Mouse (Mus musculus) regulatory T cell (primary cell): ENCODE results near the gene Irf2.

Experiments
- in situ Hi-C: fragments of 300-600 bp; cut with MboI, MseI; formaldehyde crosslinking; loops from one replicate; pipeline ENCODE4 v1.15.1; 2025; ENCODE audit warnings: high pct_unique_total_duplicates

Gene Irf2

DNA sequence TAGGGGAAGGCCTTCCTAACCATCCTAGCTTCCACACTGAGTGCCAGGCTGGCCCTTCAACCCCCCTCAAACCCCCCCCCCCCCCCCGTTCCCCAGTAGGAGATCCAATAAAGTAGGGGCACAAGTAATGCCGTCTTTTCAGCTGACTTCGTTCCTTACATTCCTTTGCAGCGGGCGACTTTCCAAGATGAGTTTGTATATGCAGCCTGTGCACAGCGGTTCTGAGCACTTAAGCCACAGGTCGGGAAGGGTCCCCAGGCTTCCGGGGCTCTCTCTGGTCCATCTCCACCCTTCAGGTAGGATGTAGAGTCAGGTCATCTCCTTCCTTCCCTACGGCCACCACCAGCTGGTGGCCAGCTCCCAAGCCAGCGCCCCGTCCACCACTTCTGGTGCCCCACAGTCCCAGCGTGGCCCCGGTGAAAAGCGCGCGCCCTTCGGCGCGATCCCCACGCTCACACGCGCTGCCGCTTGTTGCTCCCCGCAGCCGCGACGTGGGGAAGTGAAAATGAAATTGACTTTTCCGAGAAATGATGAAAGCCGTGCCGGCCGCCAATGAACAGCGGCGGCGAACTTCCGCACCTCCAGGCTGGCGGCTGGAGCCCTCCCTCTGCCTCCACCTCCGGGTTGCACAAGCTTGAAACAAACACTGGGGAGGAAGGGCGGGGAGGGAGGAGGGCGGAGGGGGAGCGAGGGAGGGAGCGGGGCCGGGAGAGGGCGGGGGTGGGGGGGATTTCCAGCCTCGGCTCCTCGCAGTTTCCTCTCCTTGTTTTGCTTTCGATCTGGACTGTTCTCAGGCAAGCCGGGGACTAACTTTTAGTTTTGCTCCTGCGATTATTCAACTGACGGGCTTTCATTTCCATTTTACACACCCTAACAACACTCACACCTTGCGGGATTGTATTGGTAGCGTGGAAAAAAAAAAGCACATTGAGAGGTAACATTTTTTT is at the start of gene Irf2:
TSS of gene Irf2 (plus strand) at position 730 of the 947 bp plus-strand sequence.
- in situ Hi-C loops, result loop anchor here (5.0 to 25.0 kb wide), 2 partner anchors 203 to 577 kb away; partner anchors contain the start of genes Cfap97 and Snx25

DNA sequence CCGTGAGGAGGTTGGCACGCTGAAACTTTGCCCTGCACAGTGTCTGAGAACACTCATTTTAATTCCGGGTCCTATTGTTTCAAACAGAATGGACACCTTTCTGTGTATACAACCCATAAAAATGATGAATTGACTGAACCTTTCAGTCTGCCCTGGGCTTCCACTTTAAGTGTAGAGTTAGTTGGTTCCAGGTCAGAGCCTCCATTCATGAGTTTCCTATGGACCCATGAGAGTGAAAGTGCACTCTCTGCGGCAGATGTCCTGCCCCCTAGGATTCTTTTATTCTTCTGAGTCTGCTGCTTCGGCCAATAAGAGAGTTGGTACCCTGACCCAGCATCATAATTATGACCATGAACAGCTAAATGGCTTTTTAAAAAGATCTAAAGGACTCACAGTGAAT is 49.4 kb upstream of the Irf2 start:
- in situ Hi-C loops, result no loop called here

- in situ Hi-C loops, result no loop called here
These were observed 49.0 kb upstream of the Irf2 start for GRCm38 (mm10) chr8:46690581-46690980.

- in situ Hi-C loops, result no loop called here
These were observed 48.2 kb upstream of the Irf2 start for GRCm38 (mm10) chr8:46691360-46691759.

- in situ Hi-C loops, result no loop called here
These were observed 43.1 kb upstream of the Irf2 start for GRCm38 (mm10) chr8:46696256-46697041.

GRCm38 (mm10) chr8:46697566-46697965 is 42.0 kb upstream of the Irf2 start:
- in situ Hi-C loops, result no loop called here

DNA sequence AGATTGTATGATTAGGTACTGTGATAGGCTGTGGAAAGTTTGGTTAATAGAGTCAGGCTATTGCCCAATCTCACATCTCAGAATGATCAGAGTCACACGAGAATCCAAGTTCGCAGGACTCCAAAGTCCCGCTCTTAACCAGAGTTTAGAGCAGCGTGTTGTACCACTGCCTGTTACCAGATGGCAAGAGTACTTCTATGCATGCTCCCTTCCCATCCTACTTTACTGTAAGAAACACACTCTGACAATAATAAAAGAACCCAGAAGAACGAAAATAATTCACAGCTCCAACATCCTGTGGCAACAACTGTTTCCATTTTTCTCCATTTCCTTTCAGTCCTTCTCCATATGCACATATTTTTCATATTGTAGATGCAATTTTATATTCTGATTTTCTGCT is 41.4 kb upstream of the Irf2 start:
- in situ Hi-C loops, result no loop called here

DNA sequence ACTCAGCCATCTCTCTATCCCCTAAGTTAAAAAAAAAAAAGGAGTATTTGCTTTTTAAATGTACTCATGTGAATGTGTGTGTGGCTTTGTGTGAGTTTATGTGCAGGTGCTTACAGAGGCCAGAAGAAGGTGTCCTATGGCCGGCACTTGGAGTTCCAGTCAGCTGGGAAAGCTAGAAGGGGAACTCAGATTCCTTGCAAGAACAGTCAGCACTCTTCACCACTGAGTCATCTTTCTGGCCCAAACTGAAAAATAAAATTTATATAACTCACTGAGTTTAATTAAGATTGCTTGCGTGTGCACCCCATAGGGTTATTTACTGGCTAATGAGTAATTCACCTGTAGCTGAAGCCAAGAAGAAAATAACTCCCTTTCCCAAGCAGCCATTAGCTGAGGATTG is 34.4 kb upstream of the Irf2 start:
- in situ Hi-C loops, result no loop called here

DNA sequence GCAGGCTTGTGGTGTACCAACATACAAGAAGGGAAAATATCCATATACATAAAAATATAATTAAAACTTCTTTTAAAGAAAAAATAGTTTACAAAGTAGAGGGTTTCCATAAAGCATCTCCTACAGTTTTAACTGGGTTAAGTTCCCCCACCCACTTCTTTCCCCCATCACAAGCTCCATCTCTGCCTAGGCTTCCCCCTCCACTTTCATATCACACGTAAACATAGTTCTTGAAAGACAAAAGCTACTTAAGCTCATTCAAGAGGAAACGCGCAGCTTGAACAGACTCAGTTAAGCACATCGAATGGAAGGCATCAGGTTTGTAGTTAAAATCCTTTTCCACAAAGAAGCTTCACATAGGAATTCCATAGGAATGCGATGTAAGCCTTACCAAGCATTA is 32.8 kb upstream of the Irf2 start:
- in situ Hi-C loops, result no loop called here

DNA sequence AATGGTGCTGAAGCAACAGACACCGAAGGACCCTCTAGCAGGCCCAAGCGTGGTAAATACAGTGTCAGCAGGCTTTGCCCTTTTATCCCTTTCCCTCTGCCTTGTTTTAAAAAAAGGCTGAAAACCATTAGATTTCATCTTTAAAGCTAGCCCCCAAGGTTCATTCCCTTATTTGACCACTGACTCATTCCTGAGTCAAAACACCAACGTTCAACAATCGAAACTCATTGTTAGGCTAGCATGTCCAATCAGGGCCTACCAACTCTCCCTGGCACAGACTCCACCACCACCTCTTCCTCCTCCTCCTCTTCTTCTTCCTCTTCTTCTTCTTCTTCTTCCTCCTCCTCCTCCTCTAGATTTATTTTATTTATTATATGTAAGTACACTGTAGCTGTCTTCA is 30.2 kb upstream of the Irf2 start:
- in situ Hi-C loops, result no loop called here

DNA sequence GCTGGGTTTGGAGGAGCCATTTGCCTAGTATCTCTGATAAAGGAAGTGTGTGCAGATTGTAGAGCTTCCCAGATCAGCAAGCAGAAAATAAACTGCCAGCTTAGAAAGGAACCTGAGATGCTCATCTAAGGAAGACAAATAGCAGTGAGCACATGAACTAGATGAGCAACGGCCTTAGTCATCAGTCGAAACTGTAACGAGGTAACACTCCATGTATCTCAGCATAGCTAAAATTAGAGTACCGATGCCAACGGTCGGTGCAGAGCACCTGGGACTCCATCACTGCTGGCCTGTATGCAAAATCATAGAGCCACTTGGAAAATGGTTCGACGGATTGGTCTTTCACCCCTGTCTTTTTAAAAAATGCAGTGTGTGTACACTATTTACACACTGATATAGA is 29.2 kb upstream of the Irf2 start:
- in situ Hi-C loops, result no loop called here

DNA sequence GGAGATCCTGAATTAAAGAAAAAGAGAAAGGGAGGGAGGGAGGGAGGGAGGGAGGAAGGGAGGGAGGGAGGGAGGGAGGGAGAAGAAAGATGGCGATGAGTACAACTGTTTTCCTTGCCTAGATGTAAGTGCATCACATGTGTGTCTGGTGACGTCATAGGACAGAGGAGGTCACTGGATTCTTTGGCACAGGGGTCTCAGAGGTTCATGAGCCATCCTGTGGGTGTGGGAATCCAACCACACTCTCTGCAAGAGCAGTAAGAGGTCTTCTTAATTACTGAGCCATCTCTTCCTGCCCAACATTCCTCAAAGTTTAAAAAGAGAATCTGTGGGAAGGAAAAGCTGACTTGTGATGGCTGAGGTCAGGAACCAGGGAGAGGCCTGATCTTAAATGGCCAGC is 28.0 kb upstream of the Irf2 start:
- in situ Hi-C loops, result no loop called here

DNA sequence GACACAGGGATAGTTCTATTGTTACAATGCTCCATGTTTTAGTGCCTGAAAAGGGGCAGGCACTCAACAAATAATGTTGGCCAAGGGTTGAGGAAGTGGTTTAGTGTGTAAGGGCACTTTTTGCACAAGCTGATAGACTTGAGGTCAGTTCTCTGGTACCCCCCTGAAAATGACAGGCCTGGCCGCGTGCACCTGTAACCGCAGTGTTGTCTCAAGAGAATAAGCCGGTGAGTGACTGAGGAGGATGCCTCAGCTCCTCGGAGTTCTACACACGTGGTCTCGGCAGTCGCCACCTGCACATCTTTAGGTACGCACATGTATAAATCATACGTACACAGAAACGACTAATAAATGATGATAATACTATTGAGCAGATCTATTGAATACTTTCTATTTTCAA is 26.4 kb upstream of the Irf2 start:
- in situ Hi-C loops, result no loop called here

GRCm38 (mm10) chr8:46713844-46714243 is 25.7 kb upstream of the Irf2 start:
- in situ Hi-C loops, result no loop called here

- in situ Hi-C loops, result no loop called here
These were observed 25.1 kb upstream of the Irf2 start for GRCm38 (mm10) chr8:46714400-46714799.

- in situ Hi-C loops, result no loop called here
These were observed 23.1 kb upstream of the Irf2 start for GRCm38 (mm10) chr8:46716477-46716876.

DNA sequence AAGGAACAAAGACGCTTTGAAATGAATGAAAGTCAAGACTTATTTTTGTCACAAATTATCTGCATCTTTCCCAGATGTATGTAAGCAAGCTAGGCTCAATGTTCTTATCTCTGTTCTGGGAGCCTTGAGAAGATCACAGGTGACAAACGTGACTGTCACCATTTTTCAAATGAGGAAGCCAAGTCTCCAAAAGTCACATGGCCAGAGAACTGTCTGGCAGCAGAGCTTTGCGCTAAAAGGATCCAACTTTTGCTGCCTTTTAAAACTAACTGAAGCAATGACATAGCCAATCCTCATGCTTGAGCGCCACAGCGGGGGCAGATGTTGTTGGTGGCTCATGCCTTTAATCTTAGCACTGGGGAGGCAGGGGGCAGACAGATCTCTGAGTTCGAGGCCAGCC is 22.4 kb upstream of the Irf2 start:
- in situ Hi-C loops, result no loop called here

- in situ Hi-C loops, result no loop called here
These were observed 21.2 kb upstream of the Irf2 start for GRCm38 (mm10) chr8:46718301-46718700.

GRCm38 (mm10) chr8:46718747-46719146 is 20.8 kb upstream of the Irf2 start:
- in situ Hi-C loops, result no loop called here

- in situ Hi-C loops, result no loop called here
These were observed 18.9 kb upstream of the Irf2 start for GRCm38 (mm10) chr8:46720656-46721055.

DNA sequence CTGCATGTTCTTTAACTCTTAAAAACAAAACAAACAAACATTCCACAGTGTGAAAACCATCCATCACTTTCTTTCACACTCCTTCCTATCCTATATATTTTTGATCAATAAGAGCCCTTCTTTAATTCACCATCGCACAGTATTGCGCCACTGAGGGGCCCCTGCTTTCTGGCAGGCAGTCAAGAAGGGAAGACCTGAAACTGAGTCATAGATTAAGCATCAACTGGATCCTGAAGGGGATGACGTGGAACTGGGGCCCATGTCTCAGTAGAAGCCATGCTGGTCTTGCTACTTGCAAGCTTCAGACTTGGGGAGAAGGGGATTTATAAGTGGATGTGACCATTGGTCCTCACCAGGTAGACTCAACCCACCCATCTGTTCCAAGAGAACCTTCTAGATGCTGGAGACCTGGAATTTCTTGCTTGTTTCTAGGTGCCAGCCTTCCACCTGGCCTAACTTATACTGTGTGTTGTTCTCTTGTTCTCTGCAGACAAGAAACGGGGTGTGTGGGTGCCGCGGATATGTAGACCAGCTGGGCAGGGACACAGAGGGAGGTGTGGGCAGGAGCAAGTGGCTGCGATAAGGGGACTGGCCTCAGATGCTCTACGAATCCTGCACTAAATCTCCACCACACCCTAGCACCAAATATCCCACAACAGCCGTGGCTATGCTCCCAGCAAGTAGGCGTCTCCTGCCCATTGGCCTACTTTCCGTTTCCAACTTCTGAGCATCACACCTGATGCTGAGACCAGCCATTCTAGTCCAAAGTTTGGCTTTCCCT is 18.3 kb upstream of the Irf2 start:
- in situ Hi-C loops, result no loop called here

DNA sequence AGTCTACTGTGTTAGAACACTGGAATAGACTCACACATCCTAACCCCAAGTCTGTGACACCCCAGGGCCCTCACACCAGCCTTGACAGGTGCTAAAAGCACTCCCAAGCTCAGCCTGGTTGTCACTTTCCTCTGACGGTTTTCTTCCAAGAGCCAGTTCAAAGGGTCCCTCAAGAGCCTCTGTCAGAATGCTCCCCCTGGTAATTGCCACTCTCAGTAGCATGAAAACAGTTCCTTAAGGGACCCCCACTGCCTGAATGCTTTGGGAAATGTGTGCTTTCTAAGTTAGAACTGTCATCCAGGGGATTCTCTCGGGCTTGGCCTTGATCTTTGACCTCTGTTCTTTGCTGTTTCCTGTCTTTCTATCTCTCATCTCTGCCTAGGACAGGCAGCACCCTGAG is 17.0 kb upstream of the Irf2 start:
- in situ Hi-C loops, result no loop called here
